Mouse (Mus musculus) fat pad, adult 2 months (tissue): ENCODE measurements around the gene Ggta1.

Experiments
- DNase-seq: peaks from one replicate; pipeline ENCODE4 v3.0.0-alpha.2; 2011; ENCODE audit warnings: low read depth, low spot score; ENCODE audit errors: extremely low read depth

The Ggta1 gene

DNA sequence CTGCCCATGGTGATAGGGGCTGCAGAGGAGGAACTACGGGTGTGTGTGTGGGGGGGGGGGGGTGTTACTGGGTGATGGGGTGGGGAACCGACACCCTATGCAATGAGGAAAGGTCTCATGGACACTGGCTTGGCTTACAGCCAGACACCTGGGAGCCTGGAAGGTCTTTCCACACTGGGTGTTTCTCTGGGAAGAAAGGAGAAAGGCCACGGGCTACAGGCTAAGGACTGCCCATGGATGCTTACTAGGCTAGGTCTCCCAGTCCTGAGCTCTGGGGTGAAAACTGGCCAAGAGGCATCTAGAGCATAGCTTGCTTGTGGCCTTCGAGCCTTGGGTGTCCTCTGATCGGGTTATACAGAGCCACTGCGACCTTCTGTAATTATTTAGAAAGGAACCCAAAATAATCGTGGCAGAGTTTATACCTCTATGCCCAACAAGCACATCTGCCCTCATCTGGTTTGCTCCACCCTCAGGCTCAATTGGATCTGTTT lies at the start of gene Ggta1:
Gene Ggta1 (minus strand): TSS at position 441 of the 491 bp plus-strand sequence.
- DNase-seq = no peak

DNA sequence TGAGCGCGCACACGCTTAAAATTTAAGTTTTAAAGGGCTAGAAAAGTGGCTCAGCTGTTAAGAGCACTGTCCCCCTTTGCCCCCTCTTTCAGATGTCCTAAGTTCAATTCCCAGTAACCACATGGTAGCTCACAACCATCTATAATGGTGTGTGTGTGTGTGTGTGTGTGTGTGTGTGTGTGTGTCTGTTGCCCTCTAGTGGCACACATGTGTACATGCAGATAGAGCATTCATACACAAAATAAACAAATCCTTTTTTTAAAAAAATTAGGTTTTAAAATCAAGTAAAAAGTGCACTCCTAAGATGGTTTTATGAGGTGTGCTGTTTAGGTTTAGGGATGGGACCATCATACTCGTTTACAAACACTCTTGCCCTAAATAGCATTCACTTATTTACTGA lies 49.2 kb upstream of the Ggta1 start:
- no peak for DNase-seq

DNA sequence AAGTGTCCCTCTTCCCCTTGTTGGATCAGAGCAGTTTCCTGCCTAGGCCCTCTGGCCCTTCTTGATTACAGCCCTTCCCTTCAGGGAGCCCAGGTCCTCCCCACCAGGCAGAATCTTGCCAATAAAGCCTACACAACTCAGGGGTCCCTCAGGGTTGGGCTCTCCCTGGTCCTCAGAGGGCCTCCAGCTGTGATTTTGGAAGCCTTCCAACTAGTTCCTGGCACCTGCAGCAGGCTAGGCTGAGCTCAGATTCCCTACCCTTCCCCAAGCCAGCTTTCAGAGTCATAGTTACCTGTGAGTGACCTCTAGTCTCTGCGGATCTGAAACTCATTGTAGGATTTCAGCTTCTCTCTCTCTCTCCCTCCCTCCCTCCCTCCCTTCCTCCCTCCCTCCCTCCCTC lies 47.9 kb upstream of the Ggta1 start:
- DNase-seq = no peak

DNA sequence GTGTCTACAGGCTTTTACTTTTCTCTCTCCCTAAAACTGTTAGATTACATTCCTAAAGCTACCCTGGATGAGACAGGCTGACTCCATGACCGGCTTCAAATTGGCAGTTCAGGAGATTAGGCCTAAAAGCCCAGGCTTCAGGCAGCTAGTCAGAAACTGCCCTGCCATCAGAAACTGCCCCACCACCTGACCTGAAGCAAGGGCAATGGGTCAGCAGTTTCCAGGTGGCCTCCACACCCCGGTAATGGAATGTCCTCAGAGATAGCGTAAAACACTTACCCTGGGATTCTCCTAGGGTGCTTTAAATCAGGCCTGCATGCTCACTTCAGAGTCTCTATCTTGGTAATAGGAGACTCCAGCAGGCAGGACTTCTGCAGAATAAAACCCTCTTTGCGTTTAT lies 46.9 kb upstream of the Ggta1 start:
- no peak for DNase-seq

DNA sequence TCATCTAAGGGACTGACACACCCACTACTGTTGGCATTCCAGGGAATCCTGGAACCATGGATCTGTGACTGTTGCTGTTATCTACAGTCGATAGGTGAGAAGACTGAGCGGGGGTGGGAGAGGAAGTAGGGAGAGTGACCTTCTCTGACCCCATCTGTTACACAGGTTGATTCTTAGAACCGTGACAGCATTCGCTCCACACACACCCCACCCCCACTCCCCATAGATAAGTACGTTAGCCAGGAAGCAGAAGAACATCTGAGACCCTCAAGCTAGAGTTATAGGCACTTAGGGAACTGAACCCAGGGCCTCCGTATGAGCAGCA lies 46.3 kb upstream of the Ggta1 start:
- DNase-seq = no peak

DNA sequence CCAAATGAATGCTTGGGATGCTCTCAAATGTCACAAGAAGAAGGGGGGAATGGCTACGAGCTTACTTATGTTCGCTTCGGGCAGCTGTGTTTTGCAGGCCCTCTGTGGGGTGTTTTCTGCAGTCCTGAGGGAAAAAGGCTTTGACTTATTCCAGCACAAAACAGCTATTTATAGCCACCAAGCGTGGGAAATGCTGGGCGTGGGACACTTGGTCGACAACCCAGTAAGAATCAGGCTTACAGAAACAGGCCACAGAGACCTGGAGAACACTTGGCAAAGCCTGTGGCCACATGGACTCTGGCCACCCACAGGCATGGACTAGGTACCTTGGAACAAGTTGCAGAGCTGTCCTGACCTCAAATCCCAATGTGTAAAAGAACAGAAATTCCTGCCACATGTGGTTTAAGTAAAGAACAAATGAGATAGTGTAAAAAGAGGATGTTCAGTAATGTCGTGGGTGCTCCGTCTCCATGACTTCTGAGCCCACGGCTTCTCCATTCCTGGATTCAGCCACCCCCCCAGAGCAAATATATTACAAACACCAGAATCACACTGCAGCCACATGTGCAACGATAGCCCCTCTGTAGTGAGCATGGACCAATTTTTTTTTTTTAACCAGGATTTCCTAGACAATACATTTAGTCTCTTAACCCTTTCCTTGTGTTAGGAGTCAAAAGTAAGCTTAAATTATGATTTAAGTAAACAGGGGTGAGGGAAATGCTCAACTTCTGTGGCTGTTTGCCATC lies 45.7 kb upstream of the Ggta1 start:
- DNase-seq = no peak

DNA sequence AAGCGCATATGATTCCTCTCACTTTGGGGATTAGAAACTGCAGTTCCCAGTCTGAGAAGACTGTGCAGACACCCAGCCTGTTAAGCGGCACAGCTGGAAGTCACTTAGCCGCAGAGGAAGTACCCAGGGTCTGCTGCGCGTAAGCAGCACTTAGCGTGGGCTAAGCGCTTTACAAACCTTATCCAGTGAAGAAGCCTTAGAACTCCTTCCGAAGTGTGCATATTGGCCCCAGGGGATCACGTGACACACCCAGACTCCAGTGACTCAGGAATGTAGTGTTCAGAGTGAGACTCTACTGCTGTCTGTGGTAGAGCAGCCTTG lies 44.1 kb upstream of the Ggta1 start:
- no peak for DNase-seq

DNA sequence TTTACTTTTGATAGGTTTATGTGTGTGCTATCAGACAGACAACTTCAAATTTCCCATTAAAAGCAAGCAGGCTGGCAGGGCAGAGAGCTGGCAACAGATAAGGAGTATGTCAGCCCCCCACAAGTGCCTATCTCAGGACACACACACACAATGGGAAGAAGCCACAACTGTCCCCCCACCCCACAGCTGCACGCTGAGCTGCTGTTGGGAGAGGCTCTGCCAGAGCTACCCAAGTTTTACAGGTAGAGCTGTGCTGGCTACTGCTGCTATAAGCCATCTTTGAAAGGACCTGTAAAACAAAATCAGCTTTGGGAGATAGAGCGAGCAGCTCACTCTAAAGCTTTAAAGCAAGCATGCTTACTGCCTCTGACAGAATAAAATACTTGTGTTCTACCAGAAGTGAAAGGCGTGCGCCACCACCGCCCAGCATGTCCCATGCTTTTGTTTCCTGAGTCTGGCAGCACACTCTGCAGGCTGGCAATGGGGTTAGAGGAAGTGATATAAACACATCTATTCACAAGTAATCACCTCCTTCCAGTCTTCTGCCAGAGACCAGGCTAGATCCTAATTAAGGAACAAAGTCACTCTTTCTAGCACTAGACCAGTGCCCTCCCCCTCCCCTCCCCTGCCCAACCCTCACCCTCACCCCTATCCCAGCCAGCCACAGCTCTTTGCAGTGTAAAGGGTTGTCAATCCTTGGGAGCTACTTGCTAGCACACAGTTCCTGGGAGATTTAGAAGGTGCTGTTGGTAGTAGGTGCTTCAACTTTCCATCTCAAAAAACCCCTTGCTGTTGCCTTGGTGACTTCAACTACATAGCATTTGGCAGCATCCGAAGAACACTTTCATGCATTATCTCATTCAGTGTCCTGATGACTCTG lies 43.5 kb upstream of the Ggta1 start:
- DNase-seq = no peak

DNA sequence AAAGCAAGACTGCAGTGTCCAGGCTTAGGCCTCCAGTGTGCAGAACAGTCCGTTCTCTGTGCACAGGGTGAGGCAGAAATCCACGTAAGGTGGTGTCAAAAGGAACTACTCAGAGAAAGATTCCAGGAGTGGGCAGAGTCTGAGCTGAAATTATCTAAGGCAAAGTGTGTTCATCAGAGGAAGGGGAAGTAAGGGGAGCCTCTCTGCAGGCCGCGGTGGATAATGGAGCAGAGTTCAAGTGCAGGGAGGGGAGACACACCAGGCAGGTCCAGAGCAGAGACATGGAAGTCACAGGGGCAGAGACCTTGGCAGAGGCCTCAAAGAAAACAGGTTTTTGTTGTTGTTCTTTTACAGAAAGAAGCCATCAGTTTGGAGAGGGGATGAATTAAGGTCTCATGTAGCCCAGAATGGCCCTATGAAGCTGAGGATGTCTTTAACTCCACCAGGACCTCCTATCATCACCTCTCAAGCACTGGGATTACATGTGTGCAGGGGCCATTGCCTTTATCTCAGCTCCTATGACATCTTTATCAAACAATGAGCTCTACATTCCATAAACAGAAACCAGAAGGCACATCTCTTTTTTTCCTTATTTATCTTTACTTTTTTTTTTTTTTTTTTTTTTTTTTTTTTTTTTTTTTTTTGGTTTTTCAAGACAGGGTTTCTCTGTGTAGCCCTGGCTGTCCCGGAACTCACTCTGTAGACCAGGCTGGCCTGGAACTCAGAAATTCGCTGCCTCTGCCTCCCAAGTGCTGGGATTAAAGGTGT lies 42.7 kb upstream of the Ggta1 start:
- no peak for DNase-seq

DNA sequence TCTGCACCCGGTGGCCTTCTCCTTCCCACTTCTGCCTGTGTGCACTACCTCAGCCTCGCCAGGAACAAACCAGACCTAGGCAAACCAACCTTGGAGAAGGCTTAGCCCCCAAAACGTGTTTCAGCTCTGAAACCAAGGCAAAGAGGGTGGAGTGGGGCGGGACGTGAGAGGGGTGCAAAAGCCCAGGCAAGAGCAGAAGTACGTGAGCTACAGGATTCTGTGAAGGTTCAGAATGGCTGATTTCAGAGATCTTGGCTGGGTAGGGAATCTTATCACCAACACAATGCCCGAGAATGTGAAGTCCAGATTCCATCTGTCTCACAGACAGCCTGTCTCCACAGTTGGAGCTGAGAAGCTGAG lies 41.4 kb upstream of the Ggta1 start:
- no peak for DNase-seq

DNA sequence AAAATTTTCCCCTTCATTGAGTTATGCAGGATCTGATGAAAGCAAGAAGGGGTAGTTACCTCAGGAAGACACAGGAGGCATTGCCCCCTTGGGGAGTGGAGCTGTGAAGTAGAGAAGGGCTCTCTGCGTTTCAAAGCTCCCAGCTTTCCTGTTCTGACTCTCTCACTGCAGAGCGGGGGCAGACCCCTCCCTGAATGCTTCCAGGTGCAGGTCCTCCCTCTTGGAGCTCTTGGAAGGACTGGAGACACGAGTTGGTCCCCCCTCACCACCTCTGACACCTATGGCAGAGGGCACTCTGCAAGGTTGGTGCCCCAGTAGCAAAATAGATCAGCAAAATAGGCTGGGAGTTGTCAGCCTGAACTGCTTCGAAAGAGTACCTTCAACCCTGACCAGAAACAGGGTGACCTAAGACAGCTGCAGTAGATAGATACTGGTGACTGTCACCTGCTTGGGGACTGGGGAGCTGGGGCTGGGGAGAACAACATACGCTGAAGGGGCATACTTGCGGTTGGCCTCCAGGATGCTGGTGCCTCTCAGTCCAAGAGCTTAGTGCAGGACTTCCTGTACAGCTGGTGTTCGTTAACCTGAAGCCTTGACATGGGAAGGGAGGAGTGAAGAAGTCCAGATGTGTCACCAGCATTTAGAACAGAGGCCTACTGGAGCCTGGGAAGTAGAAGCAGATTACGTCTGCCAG lies 40.8 kb upstream of the Ggta1 start:
- DNase-seq = no peak

DNA sequence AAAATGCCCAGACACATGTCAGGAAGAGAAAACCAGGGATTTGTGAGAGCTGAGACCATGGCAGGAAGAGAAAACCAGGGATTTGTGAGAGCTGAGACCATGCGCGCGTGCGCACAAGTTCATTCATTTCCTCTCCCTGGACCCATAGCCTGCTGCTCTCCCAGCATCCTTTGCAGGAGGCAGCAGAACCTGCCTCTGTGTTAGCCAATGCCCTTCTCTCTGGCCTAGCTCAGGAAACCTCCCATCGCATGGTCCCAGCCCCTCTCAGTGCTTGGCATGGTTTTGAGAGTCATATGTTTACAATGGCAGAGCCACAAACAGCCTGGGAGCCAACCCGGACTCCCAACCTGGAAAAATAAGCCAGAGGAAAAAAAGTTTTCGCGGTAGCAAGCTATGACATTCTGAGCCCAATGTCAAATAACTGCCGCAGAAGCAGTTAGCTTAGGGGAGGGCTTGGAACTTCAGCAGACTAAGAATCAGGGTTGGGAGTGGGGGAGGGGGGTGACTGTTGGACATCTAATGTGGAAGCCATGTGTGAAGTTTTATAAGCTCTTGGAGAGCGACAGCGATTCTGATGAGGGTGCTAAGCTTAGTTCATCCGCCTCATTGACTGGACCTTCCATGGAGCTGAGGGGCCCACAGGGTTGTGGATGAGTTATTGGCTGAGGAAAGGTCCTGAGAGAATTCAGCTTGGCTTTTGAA lies 40.1 kb upstream of the Ggta1 start:
- no peak for DNase-seq

DNA sequence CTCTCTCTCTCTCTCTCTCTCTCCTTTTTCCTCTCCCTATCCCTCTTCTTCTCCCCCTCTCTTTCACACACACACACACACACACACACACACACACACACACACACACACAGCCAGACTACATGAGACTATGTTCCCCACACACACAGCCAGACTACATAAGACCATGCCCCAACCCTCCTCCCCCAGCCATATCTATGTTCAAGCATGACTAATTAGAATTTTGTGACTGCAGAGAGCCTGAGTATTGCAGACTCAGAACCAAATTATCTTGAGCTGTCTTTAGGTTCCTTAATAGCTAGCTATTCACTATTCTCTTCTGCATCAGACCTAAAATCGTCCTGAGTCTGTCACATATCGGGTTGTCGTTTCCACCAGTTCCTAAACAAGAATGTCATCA lies 39.5 kb upstream of the Ggta1 start:
- DNase-seq = no peak

DNA sequence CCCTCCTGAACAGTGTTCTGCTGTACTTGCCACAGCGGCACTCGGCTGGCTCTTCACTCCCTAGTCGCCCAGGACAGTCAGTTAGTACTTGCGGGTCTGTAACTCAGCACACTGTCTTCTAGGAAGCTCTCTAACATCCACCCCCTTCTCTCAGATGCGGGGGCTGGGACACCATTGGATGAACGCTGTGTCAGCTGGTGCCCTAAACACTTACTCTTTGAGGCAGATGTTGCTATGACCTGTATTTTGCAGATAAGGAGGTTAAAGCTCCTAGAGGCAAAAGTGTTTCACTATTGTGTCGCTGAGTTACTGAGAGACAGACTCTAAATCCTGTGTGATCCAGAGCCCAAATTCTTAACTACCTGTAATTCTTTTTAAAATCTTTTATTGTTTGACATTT lies 36.4 kb upstream of the Ggta1 start:
- DNase-seq = no peak

DNA sequence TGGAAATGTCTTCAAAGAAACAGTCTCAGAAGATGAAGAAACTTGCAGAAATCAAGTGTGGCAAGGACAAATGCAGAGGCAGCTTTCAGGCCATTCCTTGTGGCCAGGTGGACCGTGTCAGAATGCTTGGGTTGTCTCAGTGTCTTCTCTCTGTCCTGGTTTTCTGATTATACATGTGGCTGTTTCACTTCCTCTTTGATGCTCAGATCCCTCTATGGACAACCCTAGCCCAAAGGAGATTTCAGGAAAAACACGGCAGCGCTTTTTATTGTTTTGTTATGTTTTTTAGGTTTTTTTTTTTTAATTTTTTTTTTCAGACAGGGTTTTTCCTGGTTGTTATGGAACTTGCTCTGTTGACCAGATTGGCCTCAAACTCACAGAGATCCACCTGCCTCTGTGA lies 35.9 kb upstream of the Ggta1 start:
- no peak for DNase-seq

DNA sequence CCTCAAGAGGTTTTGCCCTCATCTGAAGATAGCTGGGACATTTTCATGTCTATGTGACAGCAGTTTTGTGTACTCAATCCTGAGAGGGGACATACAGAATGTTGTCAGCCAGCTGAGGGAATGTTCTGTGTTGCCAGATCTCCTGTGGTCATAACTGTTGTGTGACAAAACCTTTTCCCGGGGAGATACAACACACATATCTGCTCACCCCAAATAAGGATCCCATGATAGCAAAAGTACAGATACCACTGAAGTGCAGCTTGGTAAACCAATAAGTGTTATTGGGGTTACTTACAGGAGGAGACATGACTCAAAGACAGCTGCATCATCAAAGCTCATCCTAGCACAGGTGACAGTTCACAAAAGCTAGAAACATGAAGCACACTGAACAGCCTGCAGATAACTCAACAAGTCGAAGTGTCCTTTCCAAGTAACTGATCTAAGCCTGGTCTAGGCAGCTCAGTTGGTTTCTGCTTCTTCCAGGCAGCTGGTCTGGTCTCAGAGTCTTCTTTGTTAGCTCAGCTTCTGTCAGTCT lies 34.7 kb upstream of the Ggta1 start:
- DNase-seq = no peak

DNA sequence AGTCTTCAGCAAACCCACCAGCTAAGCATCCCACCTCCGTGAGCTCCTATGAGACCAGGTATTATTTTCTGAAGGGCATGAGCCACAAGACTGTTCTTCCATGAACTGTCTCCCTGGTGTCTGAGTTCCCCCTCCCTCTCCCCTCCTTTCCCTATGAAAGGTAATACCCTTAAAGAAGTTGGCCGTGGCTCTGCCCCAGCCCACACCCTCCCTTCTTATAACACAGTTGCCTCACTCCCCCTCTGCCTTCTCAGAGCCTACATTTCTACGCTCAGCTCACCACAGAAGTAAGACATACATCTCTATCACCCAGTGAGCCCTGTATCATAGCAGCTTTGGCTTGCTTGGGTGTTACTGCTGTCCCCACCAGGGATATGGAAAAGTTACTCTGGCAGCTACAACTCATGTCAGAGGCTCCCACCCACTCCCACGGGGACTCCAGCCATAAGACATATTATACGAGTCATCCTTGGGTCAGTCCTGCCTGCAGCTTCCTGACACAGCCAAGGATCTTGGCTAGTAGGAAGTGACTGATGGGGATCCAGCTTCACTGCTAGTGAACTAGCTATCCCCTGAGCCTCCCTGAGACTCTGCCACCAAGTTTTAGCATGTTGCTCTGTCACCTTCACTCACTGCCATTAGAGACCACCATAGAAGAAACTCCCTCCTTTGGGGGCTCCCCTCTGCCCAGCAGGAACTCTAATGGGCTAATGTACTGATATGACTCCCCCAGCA lies 33.4 kb upstream of the Ggta1 start:
- no peak for DNase-seq

DNA sequence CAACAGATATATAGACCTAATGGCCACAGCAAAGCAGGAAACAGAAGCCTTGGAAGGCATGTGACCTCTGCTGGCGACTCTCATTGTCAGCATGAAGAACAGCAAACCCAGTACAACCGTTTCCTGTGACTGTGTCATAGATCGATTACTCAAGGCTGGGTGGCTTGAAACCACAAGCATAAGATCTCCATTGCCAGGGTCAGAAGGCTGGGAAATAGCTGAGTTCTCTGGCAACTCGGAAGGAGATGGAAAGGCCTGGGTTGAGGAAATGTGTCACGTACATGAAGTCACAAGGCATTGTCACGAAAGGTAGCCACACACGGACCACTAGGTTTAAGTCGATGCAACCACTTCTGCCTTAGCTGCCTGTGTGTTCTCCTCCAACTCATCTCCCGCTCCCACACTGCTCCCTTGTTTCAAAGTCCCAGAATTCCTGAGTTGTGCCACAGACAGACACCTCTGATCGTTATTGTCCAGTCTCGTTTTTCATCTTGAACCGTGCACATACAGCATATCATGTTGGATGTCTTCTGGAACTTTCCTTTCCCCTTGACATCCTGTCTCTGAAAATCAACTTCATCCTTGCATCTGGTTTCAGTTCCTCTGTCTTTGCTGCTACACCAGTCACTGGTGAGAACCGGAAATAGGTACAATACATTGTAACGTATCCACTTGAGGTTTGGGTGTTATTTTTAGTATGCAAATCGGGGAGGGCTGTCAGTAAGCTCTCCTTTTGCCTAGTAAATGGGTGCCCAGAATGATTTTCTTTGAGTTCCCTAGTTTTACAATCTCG lies 32.7 kb upstream of the Ggta1 start:
- DNase-seq = no peak

DNA sequence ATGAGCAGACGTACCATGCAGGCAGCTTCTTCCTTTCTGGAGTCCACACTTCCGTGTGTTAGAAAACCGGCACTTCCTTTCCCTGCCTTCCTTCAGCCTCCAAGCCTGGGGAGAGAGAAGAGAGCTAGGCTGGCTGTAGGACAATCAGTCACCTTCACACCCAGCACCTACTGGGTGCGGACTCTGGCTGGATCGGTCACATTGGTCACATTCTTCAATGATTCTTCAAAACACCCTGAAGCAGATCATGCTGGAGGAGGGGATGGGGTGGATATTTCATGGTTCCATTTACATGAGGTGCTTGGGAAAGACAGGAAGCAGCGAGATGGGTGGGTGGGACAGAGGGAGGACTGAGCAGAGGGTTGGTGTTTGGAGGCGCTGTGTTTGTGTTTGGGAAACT lies 30.5 kb upstream of the Ggta1 start:
- DNase-seq = no peak
